Mouse (Mus musculus) R1 (cell line): ENCODE measurements around the gene Sntb2.
"Not testable (repeated sequence)": the region's sequence is repeated elsewhere in the genome, so short reads cannot be mapped to it uniquely, and the experiment has no call there.

Experiments used
- DNase-seq: peaks from one replicate; pipeline ENCODE4 v3.0.0-alpha.2; 2018; ENCODE audit warnings: low read depth, low spot score

Gene Sntb2

DNA sequence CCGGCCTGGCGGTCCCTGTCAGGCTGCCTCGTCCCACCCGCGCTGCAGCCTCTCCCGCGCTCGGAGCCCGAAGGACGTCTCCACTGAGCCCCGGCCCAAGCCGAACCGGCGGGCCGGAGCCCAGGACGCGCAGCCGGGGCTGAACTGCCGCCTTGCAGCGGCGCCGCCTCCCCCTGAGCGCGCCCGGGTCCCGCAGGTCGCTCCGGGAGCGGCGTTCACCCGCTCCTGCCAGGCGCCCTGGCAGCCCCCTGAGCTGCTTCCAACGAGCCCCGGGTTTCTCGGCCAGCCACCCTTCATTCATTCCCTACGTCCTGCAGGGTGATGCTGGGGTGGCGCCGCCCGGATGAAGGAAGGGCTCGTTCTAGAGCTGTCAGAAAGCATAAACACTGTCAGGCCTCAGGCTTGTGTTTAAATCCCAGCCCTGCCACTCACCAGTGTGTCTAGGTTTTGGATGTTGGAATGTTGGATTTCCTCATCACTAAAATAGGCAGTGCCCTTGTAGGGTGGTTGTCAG lies 96.1 kb downstream of the Sntb2 start:
- DNase-seq = peak; percentile 55

GRCm38 (mm10) chr8:107033609-107034008 lies 98.1 kb downstream of the Sntb2 start:
- DNase-seq = not testable (repeated sequence)

- no peak for DNase-seq
Measured at GRCm38 (mm10) chr8:107035641-107036040, 100.1 kb downstream of the Sntb2 start.

DNA sequence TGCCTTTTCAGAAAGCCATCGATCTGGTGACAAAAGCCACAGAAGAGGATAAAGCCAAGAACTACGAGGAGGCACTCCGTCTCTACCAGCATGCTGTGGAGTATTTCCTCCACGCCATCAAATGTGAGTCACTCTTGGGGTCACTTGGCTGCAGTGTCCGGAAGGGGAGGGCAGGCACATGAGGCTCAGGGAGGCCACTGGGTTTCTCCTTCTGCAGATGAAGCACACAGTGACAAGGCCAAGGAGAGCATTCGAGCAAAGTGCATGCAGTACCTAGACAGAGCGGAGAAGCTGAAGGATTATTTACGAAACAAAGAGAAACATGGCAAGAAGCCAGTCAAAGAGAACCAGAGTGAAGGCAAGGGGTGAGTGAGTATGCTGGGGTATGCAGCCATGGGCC lies 101.1 kb downstream of the Sntb2 start:
- no peak for DNase-seq

DNA sequence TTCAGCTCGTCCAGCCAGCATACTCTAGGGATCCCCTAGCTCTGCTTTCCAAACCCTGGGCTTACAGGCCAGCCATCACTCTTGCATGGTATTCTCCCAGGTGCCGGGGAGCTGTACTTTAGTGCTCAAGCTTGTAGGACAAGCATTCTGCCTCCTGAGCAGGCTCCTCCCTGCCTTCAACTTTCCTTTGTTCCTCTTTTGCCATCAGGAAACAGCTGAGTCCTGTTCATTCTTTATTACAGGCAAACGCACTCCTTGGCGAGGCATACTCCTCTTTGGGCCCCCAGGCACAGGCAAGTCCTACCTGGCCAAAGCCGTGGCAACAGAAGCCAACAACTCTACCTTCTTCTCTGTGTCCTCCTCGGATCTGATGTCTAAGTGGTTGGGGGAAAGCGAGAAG lies 105.1 kb downstream of the Sntb2 start:
- no peak for DNase-seq

DNA sequence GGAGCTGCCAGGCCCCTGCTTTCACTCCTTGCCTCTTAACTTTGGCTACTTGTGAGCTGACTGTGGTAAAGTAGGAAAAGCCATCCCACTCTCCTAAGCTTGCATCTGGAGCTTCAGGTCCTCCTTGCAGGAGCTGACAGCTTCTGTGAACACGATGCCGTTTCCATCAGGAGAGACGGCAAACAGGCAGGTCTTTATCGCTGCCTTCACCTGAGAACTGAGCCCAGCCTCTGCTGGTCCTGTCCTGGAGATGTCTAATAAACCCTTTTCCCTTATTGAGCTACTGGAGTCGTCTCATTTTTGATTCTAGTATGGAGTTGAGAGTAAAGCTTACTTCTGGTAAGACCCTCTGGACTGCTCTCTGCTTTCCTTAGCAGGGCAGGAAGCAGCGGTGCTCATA lies 109.9 kb downstream of the Sntb2 start:
- no peak for DNase-seq

DNA sequence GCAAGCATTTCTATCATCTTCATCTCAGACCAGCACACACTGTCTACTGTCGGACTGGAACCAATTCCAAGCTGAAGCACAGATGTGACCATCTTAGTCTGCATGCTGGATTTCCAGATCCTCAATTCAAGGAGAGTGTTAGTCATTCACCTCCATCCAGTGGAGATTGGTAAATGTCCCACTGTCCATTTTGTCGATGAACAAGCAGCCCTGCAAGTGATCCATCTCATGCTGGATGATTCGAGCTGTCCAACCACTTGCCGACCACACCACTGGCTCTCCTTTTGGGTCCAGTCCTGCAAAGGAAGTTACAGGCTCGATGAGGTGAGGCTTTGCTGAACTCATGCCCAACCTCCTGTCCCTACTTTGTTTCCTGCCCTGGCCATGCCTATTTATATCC lies 111.4 kb downstream of the Sntb2 start:
- no peak for DNase-seq

DNA sequence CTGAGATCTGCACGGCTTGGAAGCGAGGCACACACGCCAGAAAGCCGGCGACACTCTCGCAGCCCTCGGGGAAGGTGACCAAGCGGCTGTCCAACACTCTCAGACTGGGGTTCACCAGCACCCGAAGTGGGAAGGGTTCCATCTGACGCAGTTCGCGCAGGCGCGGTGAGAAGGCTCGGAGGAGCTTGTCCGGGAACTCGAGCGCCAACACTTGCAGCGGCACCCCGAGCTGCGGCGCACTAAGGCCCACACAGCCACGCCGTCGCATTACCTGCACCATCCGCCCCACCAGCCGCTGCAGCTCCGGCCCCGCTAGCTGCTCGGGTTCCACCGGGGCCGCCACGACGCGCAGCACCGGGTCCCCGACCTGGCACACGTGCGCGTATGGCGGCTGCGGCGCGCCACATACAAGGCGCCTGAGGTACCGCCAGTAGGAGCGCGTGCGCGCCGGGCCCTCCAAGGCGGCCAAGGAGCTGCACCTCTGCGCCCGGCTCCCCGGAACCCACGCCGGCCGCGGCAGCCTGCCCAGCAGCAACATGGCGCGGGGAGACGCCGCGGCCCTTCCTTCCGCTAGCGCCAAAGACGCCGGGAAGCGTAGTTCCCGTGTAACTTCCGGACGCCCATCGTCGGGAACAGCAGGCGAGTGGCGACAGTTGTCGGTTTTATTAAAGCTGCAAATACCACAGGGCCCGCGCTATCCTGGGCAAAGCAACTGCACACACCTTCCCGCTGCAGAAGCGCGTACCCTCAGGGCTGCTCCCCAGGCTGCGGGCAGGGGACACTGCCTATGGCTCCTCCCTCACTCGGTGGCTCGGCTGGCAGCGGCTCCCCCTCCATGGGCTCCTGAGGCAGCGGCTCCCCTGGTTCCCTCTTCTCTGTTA lies 112.8 kb downstream of the Sntb2 start, which contains the start of gene Pdf:
TSS of gene Pdf (minus strand) at position 554 of the 881 bp plus-strand sequence.
- peak; percentile 93 for DNase-seq

DNA sequence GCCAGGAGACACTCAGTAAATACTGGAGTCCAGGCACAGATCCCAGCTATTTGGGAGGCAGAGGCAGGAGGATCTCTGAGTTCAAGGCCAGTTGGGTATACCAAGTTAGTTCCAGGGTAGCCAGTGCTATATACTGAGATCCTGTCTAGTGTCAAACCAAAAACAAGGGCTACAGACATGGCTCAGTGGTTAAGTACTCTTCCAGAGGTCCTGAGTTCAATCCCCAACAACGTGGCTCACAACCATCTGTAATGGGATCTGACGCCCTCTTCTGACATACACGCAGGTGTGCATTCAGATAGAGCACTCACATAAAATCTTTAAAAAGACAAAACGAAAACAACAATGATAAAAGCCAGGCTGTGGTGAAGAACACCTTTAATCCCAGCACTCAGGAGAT lies 113.9 kb downstream of the Sntb2 start:
- peak; percentile 52 for DNase-seq

- DNase-seq = no peak
Measured at GRCm38 (mm10) chr8:107052046-107052445, 116.5 kb downstream of the Sntb2 start.

- DNase-seq = peak; percentile 99
Measured at GRCm38 (mm10) chr8:107056076-107056972, 120.8 kb downstream of the Sntb2 start, which contains the start of the genes Cog8 and Nip7. Gene Cog8, minus strand, starts transcription at chr8:107056689. Gene Nip7, plus strand, starts transcription at chr8:107056877.

DNA sequence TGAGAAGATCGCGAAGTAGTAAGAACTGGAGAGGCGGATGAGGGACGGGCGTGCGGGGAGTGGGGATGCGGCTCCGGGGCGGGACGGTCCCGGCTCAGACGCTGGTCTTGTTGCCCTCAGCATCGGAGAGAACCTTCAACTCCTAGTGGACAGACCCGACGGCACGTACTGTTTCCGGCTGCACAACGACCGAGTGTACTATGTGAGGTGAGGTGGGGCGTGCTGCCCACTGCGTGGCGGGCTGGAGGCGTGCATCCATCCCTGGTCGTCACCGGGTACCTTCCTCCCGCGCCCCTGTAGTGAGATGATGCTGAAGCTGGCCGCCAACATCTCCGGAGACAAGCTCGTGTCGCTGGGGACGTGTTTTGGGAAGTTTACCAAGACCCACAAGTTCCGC lies 121.4 kb downstream of the Sntb2 start:
- DNase-seq = no peak

GRCm38 (mm10) chr8:107062613-107063012 lies 127.1 kb downstream of the Sntb2 start:
- no peak for DNase-seq

DNA sequence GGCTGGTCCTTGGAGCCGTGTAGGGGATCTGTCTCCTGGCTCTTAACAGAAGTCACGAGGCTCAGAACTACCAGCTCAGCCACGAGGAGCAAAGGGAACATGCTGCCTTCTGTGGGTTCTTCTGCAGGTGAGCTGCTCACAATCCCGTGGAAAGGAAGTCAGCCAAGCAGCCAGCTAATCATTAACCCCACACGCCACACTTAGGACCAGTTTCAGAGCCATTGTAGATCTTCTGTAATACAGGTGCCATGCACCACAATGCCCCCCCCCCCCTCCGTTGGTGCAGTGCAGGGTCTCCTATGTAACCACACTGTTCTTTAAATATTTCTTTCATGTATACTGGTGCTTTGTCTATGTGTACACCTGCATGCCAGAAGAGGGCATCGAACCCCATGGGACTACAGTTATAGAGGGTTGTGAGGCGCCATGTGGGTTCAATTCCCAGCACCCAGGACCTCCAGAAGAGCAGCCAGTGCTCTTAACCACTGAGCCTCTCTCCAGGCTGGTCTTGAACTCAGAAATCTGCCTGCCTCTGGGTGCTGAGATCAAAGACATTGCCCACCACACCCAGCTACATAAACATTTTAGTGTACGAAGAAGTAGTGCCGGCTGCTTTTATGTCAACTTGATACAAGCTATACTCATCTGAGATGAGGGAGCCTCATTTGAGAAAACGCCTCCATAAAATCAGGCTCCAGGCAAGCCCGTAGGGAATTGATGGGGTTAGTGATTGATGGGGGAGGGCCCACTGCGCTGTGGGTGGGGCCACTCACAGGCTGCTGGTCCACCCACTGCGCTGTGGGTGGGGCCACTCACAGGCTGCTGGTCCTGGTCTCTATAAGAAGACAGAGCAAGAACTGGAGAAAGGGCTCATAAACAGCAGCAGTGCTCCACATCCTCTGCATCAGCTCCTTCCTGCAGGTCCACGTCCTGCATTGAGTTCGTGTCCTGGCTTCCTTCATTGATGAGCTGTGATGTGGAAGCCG lies 130.3 kb downstream of the Sntb2 start, which contains the start of gene Tmed6:
TSS of gene Tmed6 (minus strand) at position 134 of the 986 bp plus-strand sequence.
- peak; percentile 90 for DNase-seq
